Mouse (Mus musculus): ENCODE data around the gene Nim1k.
"Not testable (repeated sequence)": the region's sequence is repeated elsewhere in the genome, so short reads cannot be mapped to it uniquely, and the experiment has no call there.

The Nim1k gene

DNA sequence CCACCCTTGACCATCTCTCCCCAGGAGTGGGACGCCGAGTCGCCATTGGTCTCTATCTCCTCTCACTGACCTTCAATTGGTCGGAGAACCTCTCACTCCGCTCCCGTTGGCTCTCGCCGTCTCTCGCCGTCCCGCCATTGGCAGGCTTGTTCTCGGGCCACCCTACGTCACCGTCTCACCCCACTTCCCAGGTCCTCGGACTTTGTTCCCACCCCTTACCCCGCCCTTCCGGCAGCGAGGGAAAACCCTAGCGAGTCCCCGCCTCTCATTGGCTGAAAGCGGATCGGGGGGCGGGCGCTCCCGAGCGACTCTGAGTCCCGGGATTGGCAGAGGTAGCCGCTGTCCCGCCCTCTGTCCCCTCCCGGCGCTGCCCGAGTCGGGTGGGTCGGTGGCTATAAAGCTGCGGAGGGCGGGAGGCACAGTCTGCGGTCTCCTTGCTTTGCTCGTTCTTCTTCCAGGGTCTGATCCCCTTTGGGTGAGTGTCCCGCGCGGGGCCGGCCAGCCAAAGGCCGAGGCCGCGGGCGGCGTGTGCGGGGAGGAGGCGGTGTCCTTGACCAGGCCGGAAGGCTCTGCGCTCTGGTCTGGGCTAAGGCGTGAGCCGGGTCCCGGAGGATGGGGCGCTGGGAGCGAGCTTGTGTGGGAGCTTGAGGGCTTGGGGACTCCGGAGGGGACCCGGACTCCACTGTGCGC lies 65.5 kb downstream of the Nim1k start, which contains the start of gene Hmgcs1:
Gene Hmgcs1, plus strand, starts transcription at position 341 of the 690 bp plus-strand sequence.
- peak; percentile 85 for DNase-seq (ENCODE audit: extremely low read depth, low read depth, low spot score)

DNA sequence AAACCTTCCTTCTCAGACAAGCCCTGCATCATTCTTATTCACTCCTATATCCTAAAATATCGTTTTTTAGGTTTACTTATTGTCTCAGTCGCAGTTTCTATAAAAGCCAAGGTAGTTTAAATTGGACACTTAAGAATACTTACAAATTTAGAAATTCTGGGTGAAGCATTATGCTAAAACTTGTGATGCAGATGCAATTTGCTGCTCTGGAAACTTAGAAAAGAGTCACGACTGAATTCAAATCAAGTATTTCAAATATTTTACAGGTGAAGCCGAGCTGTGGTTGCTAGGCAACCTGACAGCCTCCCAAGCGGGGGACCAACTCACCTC lies 66.0 kb downstream of the Nim1k start:
- DNase-seq (ENCODE audit: extremely low read depth, low read depth, low spot score): no peak

DNA sequence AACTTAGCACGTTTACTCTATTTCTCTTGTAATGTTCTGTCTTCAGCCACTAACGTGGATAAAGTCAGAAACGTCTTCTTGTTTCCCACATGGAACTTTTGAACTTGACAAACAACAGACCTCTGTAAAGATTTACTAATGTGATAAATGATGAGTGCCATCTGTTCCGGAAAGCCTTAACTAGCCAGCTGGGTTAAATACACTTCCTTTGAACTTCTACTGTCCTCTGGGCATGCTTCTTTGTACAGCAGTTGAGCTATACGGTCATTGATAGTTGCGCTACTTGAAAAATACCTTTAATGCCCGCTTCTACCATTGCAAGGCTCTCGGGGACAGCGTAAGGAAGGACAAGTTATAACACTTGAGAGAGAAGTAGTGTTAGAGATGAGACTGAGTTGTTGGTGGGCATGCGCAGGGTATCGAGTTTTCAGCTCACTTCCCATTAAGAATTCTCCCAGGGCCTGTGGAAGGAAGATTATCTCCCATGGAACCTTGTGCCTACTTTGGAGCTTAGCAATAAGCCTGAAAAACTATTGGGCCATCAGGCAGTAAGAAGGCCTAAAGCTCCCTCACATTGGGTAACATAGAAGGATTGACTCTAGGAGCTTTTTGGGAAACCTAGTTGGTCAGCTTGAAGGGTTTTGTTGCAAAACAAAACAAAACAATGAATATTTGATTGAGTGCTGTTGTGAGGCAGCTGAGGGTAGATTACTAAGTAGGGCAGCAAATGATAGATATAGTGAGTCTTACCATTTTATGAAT lies 71.1 kb downstream of the Nim1k start:
- DNase-seq (ENCODE audit: extremely low read depth, low read depth, low spot score): peak; percentile 77

DNA sequence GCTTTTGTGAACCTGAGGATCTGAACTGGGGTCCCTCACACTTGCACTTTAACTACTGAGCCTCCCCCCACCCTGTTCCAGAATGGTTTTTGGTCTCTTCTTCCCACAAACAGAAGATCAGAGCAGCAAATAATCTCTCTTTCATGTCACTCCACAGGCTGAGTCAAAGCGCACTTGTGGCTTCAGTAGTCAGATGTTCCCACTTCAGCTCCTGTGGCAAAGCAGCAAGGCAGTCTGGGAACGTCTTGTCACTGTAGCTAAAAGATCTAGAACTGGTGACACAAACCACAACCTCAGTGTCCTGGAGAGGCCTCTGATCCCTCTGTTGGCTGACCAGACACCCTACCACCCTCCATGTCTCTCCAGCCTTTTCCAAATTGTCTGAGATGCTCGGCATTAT lies 74.5 kb downstream of the Nim1k start:
- DNase-seq (ENCODE audit: extremely low read depth, low read depth, low spot score): no peak

- DNase-seq (ENCODE audit: extremely low read depth, low read depth, low spot score): peak; percentile 97
These were observed 76.0 kb downstream of the Nim1k start for GRCm38 (mm10) chr13:119679721-119680120.

DNA sequence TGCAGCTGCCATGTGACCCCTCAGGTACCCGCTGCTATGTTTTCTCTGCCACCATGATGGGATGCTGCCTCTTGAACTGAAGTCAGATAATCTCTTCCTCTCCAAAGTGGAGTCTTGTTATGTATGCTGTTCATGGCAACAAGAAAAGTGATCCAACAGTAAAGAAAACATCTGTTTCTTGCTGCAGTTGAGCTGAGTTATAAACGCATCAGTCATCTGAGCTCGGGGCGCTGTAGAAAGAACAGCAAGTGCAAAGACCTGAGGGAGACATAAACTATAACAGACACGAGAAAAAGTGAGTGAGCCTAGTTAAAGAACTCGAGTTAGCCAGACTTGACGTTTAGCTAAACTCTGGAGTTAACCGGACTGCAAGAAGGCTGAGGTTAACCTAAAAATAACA lies 76.9 kb downstream of the Nim1k start:
- no peak for DNase-seq (ENCODE audit: extremely low read depth, low read depth, low spot score)

GRCm38 (mm10) chr13:119661420-119661819 lies 94.3 kb downstream of the Nim1k start:
- DNase-seq (ENCODE audit: extremely low read depth, low read depth, low spot score): not testable (repeated sequence)
